Mouse (Mus musculus) frontal cortex, postnatal 14 days (tissue): ENCODE measurements around the gene Gm9821.

ENCODE experiments used
- DNase-seq, 2 experiments: peaks; one replicate each; pipeline ENCODE4 v3.0.0; 2022; ENCODE audit warnings: low spot score in 2 of 2

Gene Gm9821

GRCm38 (mm10) chr2:91971231-91972097, 26.0 kb downstream of the Gm9821 start:
- peak in 1 of 2 experiments; percentile 57 for DNase-seq

GRCm38 (mm10) chr2:91972121-91972566, 26.6 kb downstream of the Gm9821 start:
- DNase-seq = no peak

GRCm38 (mm10) chr2:91973416-91974135, 28.1 kb downstream of the Gm9821 start:
- no peak for DNase-seq

- DNase-seq = no peak
These were observed 30.4 kb downstream of the Gm9821 start, which contains the start of gene Dgkz for GRCm38 (mm10) chr2:91975581-91976541. TSS of gene Dgkz (minus strand) at chr2:91975864.

GRCm38 (mm10) chr2:91977960-91978359, 32.5 kb downstream of the Gm9821 start:
- no peak for DNase-seq

GRCm38 (mm10) chr2:91978547-91978946, 33.0 kb downstream of the Gm9821 start:
- no peak for DNase-seq

GRCm38 (mm10) chr2:91980245-91980644, 34.7 kb downstream of the Gm9821 start:
- no peak for DNase-seq

- no peak for DNase-seq
These were observed 35.3 kb downstream of the Gm9821 start for GRCm38 (mm10) chr2:91980830-91981229.

GRCm38 (mm10) chr2:91984439-91984838, 38.9 kb downstream of the Gm9821 start:
- DNase-seq = no peak

GRCm38 (mm10) chr2:91984906-91985525, 39.5 kb downstream of the Gm9821 start:
- DNase-seq = no peak

- DNase-seq = no peak
These were observed 40.6 kb downstream of the Gm9821 start for GRCm38 (mm10) chr2:91986071-91986470.

- DNase-seq = peak in 1 of 2 experiments; percentile 89
These were observed 42.0 kb downstream of the Gm9821 start for GRCm38 (mm10) chr2:91987542-91987941.

- DNase-seq = no peak
These were observed 44.2 kb downstream of the Gm9821 start for GRCm38 (mm10) chr2:91989750-91990149.

- no peak for DNase-seq
These were observed 47.9 kb downstream of the Gm9821 start for GRCm38 (mm10) chr2:91993409-91993808.

GRCm38 (mm10) chr2:91996006-91996405, 50.5 kb downstream of the Gm9821 start:
- DNase-seq = no peak
